Mouse (Mus musculus) liver, embryonic 12.5 days (tissue): ENCODE data around the gene Kif16b. TPM values are rescaled to one million over a fixed set of nuclear protein-coding genes. Genes with fewer than 3 reads are reported as not detected.

Experiments used
- ATAC-seq: fragments of 200-750 bp; cut with Nextera tagmentation; 2 replicates; pipeline ENCODE4 v1.8.0; 2017; ENCODE audit warnings: moderate number of reproducible peaks, mild to moderate bottlenecking, moderate library complexity
- H3K27ac ChIP-seq: fragments of 300-500 bp; sonication (generic); 2 replicates; pipeline ENCODE4 v1.5.1; 2016; ENCODE audit warnings: mild to moderate bottlenecking
- H3K27me3 ChIP-seq: fragments of 300-500 bp; sonication (generic); replicated peaks from 2 replicates; pipeline ENCODE4 v1.6.1; 2016; ENCODE audit warnings: mild to moderate bottlenecking, moderate library complexity
- H3K36me3 ChIP-seq: fragments of 300-500 bp; sonication (generic); 2 replicates; pipeline ENCODE4 v1.6.1; 2016; ENCODE audit warnings: mild to moderate bottlenecking, moderate library complexity
- H3K4me1 ChIP-seq: fragments of 300-500 bp; sonication (generic); 2 replicates; pipeline ENCODE4 v1.6.1; 2016
- H3K4me2 ChIP-seq: fragments of 300-500 bp; sonication (generic); 2 replicates; pipeline ENCODE4 v1.6.1; 2016; ENCODE audit warnings: mild to moderate bottlenecking, moderate library complexity
- H3K4me3 ChIP-seq: fragments of 300-500 bp; sonication (generic); 2 replicates; pipeline ENCODE4 v1.5.1; 2016; ENCODE audit warnings: mild to moderate bottlenecking, moderate library complexity
- H3K9ac ChIP-seq: fragments of 300-500 bp; sonication (generic); 2 replicates; pipeline ENCODE4 v1.6.1; 2016; ENCODE audit warnings: mild to moderate bottlenecking, moderate library complexity
- H3K9me3 ChIP-seq: fragments of 300-500 bp; sonication (generic); replicated peaks from 2 replicates; pipeline ENCODE4 v1.6.1; 2016; ENCODE audit warnings: mild to moderate bottlenecking, moderate library complexity
- WGBS: fragments of 180-500 bp; shearing (Covaris S2); methylation state at CpG from one replicate; pipeline ENCODE4 v1.1.7; 2016; ENCODE audit not compliant: insufficient replicate concordance; 5-methylcytosine and 5-hydroxymethylcytosine counted together
- polyA plus RNA-seq: library from polyadenylated mRNA; unstranded; fragments of >200 nt; fragmentation: Nextera tagmentation; extraction: Ambion mirVana; gene quantifications from 2 replicates; pipeline ENCODE4 v1.2.1, GENCODE M21; 2016

Gene Kif16b
- polyA plus RNA-seq, 1 experiment from 2014 or later: 5.8 TPM

DNA sequence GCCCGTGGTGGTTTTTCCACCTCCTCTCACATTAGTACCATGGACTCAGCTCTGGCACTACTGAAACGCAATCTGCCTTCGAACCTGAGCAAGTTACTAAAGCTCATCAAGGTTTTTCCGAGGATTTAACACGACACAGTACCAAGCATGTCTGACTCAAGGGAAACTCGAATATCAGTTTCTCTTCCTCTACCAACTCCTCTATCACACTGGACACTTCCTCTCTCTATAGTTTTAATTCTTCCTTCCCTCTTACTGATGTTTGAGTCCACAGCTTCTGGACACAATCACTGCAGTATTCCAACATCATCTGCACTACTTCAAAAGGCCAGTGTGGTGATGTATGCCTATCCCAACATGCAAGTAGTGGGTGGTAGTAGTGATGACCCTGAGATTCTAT is 40.3 kb downstream of the Kif16b start:
- H3K4me1 ChIP-seq: no peaks in the 10 kb centered on the region
- H3K27me3 ChIP-seq: no peaks in the 10 kb centered on the region
- no peak overlapping the region for H3K4me3 ChIP-seq
- no peak for ATAC-seq
- WGBS: 69% methylated on average over 6 of the region's 6 CpGs
- no peak overlapping the region for H3K9ac ChIP-seq
- H3K27ac ChIP-seq: no peak overlapping the region
- H3K4me2 ChIP-seq: no peak overlapping the region
- no peaks in the 10 kb centered on the region; the same call in 1 of the 2 replicates for H3K36me3 ChIP-seq
- no peaks in the 10 kb centered on the region for H3K9me3 ChIP-seq

- Histone ChIP-seq H3K4me1 (no peaks in the 10 kb centered on the region), H3K9ac (no peak overlapping the region), H3K4me2 (no peak overlapping the region), H3K36me3 (no peaks in the 10 kb centered on the region; the same call in 1 of the 2 replicates), H3K4me3 (no peak overlapping the region), H3K27ac (no peak overlapping the region), H3K9me3 (no peaks in the 10 kb centered on the region), H3K27me3 (no peaks in the 10 kb centered on the region)
- 74% methylated on average over 4 of the region's 4 CpGs for WGBS
- ATAC-seq: no peak
Observed at GRCm38 (mm10) chr2:142859452-142859851, 41.9 kb downstream of the Kif16b start.

DNA sequence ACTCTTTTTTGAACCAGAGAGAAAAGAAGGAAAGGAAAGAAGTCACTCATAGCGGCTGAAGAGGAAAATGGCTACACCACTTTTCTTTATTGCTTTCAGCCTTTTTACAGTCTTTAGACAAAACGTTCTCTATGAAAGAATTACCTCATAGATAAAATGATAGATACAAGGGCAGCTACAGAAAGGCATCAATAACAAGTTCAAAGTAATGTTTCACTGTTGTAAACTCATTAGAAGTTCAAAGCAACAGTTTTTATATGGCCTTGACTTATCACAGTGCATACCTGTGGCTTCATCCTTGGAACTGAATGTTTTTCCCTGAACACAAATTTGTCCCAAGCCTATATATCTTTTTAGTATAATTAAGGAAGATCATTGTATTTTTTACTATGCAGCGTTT is 62.6 kb downstream of the Kif16b start:
- no peak overlapping the region for H3K9ac ChIP-seq
- no peak overlapping the region for H3K4me3 ChIP-seq
- no peaks in the 10 kb centered on the region for H3K36me3 ChIP-seq
- whole genome bisulfite sequencing: 69% methylated on average over 3 of the region's 3 CpGs
- H3K27ac ChIP-seq: no peak overlapping the region
- no peaks in the 10 kb centered on the region for H3K27me3 ChIP-seq
- no peaks in the 10 kb centered on the region for H3K9me3 ChIP-seq
- no peak for ATAC-seq
- no peaks in the 10 kb centered on the region for H3K4me1 ChIP-seq
- no peak overlapping the region for H3K4me2 ChIP-seq

GRCm38 (mm10) chr2:142838118-142838517 is 63.2 kb downstream of the Kif16b start:
- Histone ChIP-seq H3K4me1 (no peaks in the 10 kb centered on the region), H3K27ac (no peak overlapping the region), H3K4me3 (no peak overlapping the region), H3K4me2 (no peak overlapping the region), H3K27me3 (no peaks in the 10 kb centered on the region), H3K9ac (no peak overlapping the region), H3K36me3 (no peaks in the 10 kb centered on the region), H3K9me3 (no peaks in the 10 kb centered on the region)
- peak; percentile 46; the same call in 1 of the 2 replicates for ATAC-seq
- WGBS: 61% methylated on average over 1 of the region's 1 CpGs

GRCm38 (mm10) chr2:142834751-142835150 is 66.6 kb downstream of the Kif16b start:
- Histone ChIP-seq H3K4me2 (no peak overlapping the region), H3K36me3 (no peaks in the 10 kb centered on the region), H3K9ac (no peak overlapping the region), H3K4me3 (no peak overlapping the region), H3K4me1 (no peaks in the 10 kb centered on the region), H3K27me3 (no peaks in the 10 kb centered on the region), H3K9me3 (no peaks in the 10 kb centered on the region), H3K27ac (no peak overlapping the region)
- ATAC-seq: no peak
- 72% methylated on average over 3 of the region's 3 CpGs for WGBS

DNA sequence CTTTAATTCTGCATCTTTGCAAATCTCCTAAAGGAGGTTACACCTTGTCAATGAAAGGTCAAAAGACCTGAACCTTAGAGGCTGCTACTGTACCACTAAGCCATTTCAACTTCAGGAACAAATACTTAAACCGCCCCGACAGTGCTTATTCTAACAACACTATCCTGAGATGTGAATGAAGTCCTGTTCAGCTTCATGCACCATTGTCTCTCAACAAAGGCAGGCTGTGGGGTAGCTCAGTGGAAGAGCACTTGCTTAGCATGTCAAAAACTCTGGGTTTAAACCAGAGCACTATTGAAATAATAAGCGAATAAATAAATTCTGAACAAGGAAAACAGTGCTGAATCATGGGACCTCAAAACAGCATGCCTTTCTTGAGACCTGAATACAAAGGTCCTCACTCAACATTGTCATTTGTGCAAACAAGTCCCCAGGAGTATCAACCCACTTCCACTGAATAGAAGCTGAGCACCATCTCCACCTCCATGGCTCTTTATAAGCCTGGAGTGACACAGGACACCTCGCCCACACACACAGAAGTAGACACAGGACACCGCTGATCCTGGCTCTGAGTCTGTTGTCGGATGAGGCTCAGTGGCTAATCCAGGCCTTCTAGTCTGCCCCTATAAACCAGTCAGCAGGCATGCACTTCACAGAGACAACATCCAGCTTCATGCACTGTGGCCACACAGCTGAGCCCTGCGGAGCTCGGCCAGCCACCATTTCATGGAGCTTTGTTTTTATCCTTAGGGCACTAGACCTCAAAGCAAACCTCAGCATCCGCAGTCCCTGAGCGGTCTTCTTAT is 68.5 kb downstream of the Kif16b start:
- Histone ChIP-seq H3K36me3 (no peaks in the 10 kb centered on the region), H3K4me2 (no peak overlapping the region), H3K4me3 (no peak overlapping the region), H3K9ac (no peak overlapping the region), H3K27ac (no peak overlapping the region), H3K9me3 (no peaks in the 10 kb centered on the region), H3K4me1 (no peaks in the 10 kb centered on the region), H3K27me3 (no peaks in the 10 kb centered on the region)
- ATAC-seq: no peak
- WGBS: 83% methylated on average over 10 of the region's 10 CpGs

DNA sequence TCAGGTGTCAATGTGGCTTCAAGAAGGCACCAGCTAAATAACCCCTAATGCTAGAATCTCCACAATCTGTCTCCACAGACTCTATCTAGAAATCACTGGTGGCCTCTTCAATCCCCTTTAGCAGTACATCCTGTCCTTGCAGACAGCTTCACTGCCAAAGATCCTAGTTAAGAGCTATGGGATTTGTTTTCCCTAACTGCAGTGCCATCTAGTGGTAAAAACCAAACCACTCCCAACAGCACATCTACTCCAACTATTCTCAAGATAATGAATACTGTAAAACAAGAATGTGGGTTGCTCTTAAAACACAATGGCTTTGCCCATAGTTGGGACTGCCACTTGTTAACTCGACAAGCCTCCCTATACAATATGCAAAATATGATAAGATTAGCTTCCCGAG is 88.3 kb downstream of the Kif16b start:
- H3K36me3 ChIP-seq: no peaks in the 10 kb centered on the region
- 20% methylated on average over 2 of the region's 2 CpGs for WGBS
- H3K27ac ChIP-seq: no peak overlapping the region
- no peaks in the 10 kb centered on the region for H3K27me3 ChIP-seq
- H3K9ac ChIP-seq: no peak overlapping the region
- no peak overlapping the region for H3K4me3 ChIP-seq
- no peaks in the 10 kb centered on the region for H3K9me3 ChIP-seq
- H3K4me1 ChIP-seq: no peaks in the 10 kb centered on the region
- ATAC-seq: no peak
- no peak overlapping the region for H3K4me2 ChIP-seq

DNA sequence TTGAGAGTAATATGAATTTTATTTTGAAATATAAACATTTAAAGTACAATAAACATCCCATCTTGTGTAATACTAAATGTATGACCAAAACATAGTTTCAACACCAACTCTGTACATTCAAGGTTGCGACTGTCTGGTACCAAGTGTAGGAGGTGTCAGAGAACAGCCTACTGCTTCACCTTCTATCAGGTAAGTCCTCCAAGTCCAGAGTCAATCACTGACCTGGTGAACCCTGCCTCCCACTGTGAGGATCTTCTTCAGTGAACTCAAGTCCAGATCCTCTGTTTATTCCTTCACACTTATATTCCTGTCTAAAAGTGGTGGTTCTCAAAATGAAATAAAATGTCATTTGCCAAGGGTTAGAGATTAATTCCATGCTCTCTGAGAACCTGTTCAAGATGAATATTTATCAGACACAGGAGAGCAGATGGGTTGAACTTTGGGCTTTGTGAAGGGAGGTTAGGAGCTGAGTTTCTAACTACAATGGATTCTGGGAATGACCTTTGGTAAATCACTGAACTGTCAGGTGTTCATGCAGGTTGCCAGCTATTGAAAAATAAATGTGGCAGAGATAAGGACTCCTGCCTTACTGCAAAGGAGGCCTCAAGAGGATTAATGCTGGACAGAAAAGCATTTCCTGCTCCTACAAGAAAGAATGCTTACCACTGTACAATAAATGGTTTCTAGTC is 97.4 kb downstream of the Kif16b start:
- no peaks in the 10 kb centered on the region for H3K27me3 ChIP-seq
- H3K9ac ChIP-seq: no peak overlapping the region
- no peak overlapping the region for H3K27ac ChIP-seq
- no peak overlapping the region for H3K4me2 ChIP-seq
- no peaks in the 10 kb centered on the region for H3K4me1 ChIP-seq
- H3K9me3 ChIP-seq: no peaks in the 10 kb centered on the region
- WGBS: 85% methylated on average over 1 of the region's 1 CpGs
- no peak overlapping the region for H3K4me3 ChIP-seq
- no peaks in the 10 kb centered on the region for H3K36me3 ChIP-seq
- no peak for ATAC-seq

GRCm38 (mm10) chr2:142797310-142797709 is 104.0 kb downstream of the Kif16b start:
- Histone ChIP-seq H3K27me3 (no peaks in the 10 kb centered on the region), H3K36me3 (no peaks in the 10 kb centered on the region), H3K27ac (no peak overlapping the region), H3K9me3 (no peaks in the 10 kb centered on the region), H3K4me3 (no peak overlapping the region), H3K4me2 (no peak overlapping the region), H3K9ac (no peak overlapping the region), H3K4me1 (no peaks in the 10 kb centered on the region)
- WGBS: 69% methylated on average over 6 of the region's 6 CpGs
- no peak for ATAC-seq

DNA sequence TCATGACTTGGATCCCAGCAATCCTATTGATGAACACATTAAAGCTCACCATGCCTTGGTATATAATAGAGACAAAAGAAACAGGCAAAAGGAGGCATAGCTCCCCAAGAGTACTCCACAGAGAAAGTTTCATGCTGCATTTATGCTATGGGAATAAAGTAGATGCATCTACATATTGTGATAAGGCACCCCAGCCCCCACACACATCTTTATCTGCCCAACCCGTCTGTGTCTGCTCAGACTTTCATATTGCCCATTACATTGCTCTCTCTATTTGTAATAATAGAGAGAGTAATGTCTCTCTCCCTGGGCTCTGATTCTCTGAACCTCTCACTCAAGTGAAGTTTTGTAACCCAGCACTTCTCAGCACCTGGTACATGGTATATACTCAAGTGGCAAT is 126.0 kb downstream of the Kif16b start:
- no peaks in the 10 kb centered on the region for H3K9me3 ChIP-seq
- H3K27ac ChIP-seq: no peak overlapping the region
- peak overlapping the region; percentile 19 for H3K4me2 ChIP-seq
- peaks cover 19% of the 10 kb centered on the region for H3K4me1 ChIP-seq
- WGBS: 26% methylated on average over 1 of the region's 1 CpGs
- H3K27me3 ChIP-seq: no peaks in the 10 kb centered on the region
- ATAC-seq: peak; percentile 78
- no peak overlapping the region for H3K9ac ChIP-seq
- no peaks in the 10 kb centered on the region for H3K36me3 ChIP-seq
- H3K4me3 ChIP-seq: no peak overlapping the region

- 0 out of 2 replicates have a peak, but pooled peaks have one; percentile 47 for ATAC-seq
- Histone ChIP-seq H3K4me1 (peaks cover 19% of the 10 kb centered on the region), H3K9ac (no peak overlapping the region), H3K9me3 (no peaks in the 10 kb centered on the region), H3K27me3 (no peaks in the 10 kb centered on the region), H3K36me3 (no peaks in the 10 kb centered on the region), H3K27ac (no peak overlapping the region), H3K4me3 (no peak overlapping the region), H3K4me2 (no peak overlapping the region)
- 67% methylated on average over 1 of the region's 1 CpGs for WGBS
Observed at GRCm38 (mm10) chr2:142774752-142775151, 126.6 kb downstream of the Kif16b start.

DNA sequence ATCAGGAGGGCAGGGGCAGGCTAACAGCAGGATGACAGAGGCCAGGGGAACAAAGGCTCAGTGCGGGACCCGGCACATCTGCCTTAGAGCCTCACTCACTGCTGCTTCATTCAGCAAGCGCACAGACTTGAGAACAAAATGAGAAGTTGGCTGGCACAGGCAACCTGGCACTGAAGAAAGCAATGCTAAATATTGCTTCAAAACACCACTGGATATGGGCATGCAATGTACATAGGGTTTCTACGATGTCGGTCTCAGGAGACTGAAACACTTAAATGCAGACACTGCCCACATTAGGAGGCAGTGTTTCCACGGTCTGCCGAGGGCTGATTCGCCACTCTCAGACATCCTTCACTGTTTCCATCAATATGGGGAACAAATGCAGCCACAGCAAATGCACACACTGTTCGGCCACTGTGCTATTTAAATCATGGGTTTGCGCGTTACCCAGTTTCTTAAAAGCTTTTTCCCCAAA is 131.6 kb downstream of the Kif16b start:
- no peak overlapping the region for H3K9ac ChIP-seq
- WGBS: 82% methylated on average over 11 of the region's 11 CpGs

More for the DNA sequence above, 131.6 kb downstream of the Kif16b start:
- Histone ChIP-seq H3K27me3 (no peaks in the 10 kb centered on the region), H3K4me1 (peaks cover 3% of the 10 kb centered on the region), H3K9me3 (no peaks in the 10 kb centered on the region), H3K4me2 (no peak overlapping the region), H3K4me3 (no peak overlapping the region), H3K27ac (no peak overlapping the region), H3K36me3 (no peaks in the 10 kb centered on the region)
- no peak for ATAC-seq
